Mouse (Mus musculus) left cerebral cortex, postnatal 36 days (tissue): ENCODE results near the gene 1500011B03Rik. TPM values are rescaled to one million over a fixed set of nuclear protein-coding genes. Genes with fewer than 3 reads are reported as not detected.

ENCODE experiments used
- DNase-seq, 2 experiments: peaks; one replicate each; pipeline ENCODE4 v3.0.0; 2021 to 2022; ENCODE audit warnings: low spot score in 2 of 2, mixed read lengths in 1 of 2
- intact Hi-C: fragments of 180-260 bp; cut with DNase I; formaldehyde crosslinking; loops from one replicate; pipeline ENCODE4 v1.15.1; 2025
- total RNA-seq, 2 experiments: library from RNA; stranded (reverse); gene quantifications; 2 replicates each; pipeline ENCODE4 v1.2.3; 2021

Gene 1500011B03Rik
- total RNA-seq, 2 experiments from 2014 or later: 169 to 176 TPM

DNA sequence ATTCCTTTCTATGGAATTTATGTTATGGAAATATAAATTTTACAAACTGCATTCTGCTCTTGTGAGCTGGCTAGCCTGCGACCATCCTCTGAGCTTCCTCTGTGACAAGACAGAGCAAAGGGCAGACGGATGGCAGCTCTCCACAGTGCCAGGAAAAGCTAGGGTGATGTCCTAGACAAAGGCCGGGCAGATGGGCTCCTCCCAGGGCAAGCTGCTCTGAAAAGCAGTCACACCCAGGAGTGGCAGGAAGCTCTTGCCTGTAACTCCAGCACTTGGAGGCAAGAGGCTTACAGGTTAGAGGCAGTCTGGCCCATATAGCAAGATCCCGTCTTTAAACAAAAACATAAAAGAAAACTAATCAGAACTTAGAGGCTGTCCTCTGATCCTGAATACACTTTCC lies 28.7 kb downstream of the 1500011B03Rik start:
- DNase-seq: no peak
- intact Hi-C loops: no loop called here

GRCm38 (mm10) chr5:114793317-114793716 lies 30.0 kb downstream of the 1500011B03Rik start:
- no peak for DNase-seq
- intact Hi-C loops: no loop called here

DNA sequence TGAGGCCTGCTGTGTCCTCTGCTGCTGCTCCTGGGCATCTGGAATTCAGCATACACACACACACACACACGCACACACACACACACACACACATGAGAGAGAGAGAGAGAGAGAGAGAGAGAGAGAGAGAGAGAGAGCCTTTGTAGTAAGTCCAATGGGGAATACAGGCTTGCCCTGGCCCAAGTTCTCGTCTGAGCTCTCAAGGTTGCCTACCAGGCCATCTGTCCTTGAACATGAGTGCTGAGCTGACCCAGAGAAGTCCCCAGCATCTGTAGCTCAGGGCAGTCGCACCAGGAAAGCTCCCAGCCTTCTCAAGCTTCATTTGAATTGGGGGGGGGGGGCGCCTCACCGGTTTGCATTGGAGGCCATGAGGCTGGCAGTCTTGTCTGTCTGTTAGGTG lies 38.1 kb downstream of the 1500011B03Rik start:
- intact Hi-C loops: no loop called here
- DNase-seq: no peak

DNA sequence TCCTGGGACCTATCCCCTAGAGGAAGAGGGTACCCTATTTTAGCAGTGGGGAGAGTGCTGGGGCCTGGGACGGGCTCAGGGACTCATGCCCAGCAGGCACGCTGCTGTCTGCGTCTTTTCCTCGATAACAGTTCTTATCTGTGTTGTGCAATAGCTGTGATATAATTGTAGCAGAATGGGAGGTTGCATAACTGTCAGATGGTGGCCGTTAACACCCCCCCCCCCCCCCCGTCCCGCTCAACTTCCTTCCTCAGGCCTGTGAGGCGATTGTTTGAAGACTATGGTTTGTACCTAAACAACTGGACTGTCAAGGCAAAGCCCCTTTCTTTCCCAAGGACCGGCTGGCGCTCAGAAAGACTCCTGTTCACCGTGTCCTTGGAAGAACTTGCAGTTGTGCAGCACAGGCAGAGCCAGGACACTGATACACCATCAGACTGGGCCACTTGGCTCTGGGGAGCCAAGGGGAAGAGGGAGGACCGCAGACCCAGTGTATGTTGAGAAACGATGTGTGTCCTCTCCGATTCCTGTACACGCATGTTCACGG lies 38.6 kb downstream of the 1500011B03Rik start:
- no peak for DNase-seq
- intact Hi-C loops: no loop called here

GRCm38 (mm10) chr5:114783405-114784163 lies 39.7 kb downstream of the 1500011B03Rik start:
- intact Hi-C loops: no loop called here
- DNase-seq: no peak

- no peak for DNase-seq
- intact Hi-C loops: no loop called here
Measured at GRCm38 (mm10) chr5:114782991-114783390, 40.3 kb downstream of the 1500011B03Rik start.

DNA sequence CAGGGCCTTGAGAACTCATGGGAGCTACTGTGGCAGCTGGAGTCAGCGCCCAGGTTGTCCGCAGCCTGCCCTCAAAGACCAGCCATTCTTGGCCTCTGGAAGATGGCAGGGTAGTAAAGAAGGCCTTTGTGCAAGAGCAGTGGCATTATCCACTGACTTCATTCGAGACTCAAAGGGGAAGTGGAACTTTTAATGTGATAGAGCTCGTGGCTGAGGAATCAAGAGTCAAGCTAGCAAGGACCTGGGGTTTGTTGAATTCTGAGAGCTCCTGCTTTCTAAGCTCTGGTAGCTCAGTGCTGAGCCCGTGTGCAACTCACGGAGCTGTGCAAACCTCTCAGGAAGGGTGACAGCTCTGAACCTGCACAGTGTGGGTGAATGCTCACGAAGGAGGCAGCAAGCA lies 42.4 kb downstream of the 1500011B03Rik start:
- no peak for DNase-seq
- intact Hi-C loops: no loop called here

GRCm38 (mm10) chr5:114779956-114780489 lies 43.2 kb downstream of the 1500011B03Rik start:
- intact Hi-C loops: no loop called here
- DNase-seq: no peak

DNA sequence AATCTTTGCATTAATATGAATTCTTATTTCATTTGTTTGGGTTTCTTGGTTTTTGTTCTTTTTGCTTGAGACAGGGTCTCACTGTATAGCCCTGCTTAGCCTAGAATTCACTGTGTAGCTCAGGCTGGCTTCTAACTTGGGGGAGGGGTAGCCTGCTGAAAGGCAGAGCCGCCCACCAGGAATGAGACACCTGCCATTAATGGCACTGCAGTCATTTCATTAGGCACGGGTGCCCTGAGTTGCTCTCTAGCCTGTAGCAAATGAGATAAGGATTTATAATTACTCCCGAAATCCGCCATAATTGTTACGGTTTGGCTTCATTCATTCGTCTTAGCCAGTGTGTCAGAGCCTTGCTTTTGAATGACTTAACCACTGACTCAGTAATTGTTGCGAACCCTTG lies 47.1 kb downstream of the 1500011B03Rik start:
- intact Hi-C loops: no loop called here
- no peak for DNase-seq

DNA sequence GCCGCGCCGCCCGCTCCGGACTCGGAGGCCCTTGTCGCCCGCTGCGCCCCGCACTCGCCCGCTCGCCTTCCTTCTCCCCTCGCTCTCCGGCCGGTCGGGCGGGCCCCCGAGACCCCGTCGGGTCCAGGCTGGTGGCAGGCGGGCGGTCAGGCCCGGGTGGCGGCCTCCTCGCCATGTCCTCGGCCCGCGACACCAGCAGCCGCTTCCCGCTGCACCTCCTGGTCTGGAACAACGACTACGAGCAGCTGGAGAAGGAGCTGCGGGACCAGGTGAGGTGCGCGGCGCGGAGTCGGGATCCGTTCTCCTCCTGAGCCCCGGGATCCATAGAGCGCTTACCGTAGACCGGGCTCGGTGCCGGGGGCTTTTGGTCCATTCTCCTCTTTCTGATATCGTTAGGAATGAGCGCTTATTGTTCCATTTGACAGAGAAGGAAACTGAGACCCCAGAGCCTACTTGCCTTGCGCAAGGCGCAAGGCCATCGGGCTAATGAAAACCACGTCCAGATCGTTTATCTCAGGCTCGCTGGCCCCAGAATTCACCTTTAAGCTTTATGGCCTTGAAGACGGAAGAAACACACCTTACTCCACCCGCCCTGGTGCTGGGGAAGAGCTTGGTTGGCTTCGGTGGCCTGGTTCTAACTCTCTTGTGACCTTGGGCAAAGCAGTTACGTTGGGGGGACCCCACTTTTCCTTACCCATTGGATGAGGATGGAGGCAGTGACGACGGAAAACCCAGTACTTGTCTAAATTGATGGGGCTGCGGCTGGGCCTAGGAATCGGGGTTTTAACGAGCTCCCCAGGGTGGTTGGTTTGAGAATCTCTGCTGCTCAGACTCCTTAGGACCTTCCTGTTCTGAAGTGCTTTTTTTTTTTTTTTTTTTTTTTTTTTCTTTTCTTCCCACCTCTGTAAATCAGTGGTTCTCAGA lies 48.0 kb downstream of the 1500011B03Rik start, which contains the start of gene Git2:
Gene Git2, minus strand, starts transcription at position 462 of the 924 bp plus-strand sequence.
- peak in 1 of 2 experiments; percentile 28 for DNase-seq
- intact Hi-C loops: no loop called here

DNA sequence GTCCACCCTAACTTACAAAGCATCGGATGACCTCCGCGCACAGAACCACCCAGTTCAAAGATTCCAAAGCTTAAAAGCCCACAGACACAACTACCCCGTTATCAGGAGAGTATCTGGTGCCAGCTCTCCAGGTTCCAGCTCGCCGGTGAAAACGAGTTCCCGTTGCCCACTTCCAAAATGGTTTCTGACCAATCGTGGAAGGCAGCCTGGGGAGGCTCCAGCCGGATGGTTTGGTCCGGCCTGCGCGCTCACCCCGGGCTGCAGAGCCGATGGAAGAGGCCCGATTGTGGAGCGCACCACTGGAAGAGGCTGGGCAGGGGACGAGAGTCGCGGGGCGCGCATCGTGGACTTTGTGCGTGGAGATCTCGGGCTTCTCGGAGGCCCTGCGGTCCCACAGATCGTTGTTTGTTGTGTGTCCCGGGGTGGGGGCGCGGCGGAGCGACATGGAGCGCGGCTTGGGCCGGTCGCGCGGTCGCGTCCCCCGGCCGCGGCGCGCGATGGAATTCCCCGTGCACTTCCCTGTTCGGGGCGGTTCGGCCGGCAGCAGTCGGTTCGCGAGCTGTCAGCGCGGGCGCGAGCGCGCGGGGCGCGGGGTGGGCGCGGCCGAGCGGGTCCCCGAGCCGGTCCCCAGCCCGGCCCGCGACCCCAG lies 48.7 kb downstream of the 1500011B03Rik start, which contains the start of gene Ankrd13a:
Gene Ankrd13a, plus strand, starts transcription at position 275 of the 649 bp plus-strand sequence.
- intact Hi-C loops: loop anchor here (5.0 kb wide), 2 partner anchors 33 to 67 kb away; partner anchors contain the start of gene Tchp

DNA sequence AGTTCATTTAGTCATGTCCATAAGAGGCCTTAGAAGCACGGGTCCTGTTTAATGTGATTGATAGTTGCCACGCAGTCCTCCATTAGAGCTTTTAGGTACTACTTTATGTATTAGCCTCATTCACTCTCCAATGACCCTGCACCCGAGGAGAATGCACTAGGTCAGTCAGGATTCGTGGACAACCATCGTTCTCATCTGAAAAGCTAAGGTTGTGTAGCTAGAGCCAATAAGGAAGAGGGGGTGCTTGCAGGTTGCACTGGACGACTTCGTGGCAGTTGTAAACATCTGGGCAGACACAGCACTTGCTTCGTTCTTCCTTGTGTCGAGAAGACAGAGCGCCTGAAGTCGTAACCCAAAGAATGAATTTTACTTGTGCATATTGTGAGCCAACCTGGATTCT lies 49.5 kb downstream of the 1500011B03Rik start:
- intact Hi-C loops: loop anchor here (5.0 kb wide), 2 partner anchors 34 to 66 kb away; partner anchors contain the start of gene Tchp
- peak in 1 of 2 experiments; percentile 36 for DNase-seq

More for the DNA sequence above, 48.7 kb downstream of the 1500011B03Rik start, which contains the start of gene Ankrd13a:
- DNase-seq: peak; percentile 92

- intact Hi-C loops: loop anchor here (5.0 kb wide), 2 partner anchors 34 to 66 kb away; partner anchors contain the start of gene Tchp
Measured at GRCm38 (mm10) chr5:114773211-114773710, 50.0 kb downstream of the 1500011B03Rik start.

GRCm38 (mm10) chr5:114772456-114773203 lies 50.6 kb downstream of the 1500011B03Rik start:
- intact Hi-C loops: loop anchor here (5.0 kb wide), 2 partner anchors 35 to 65 kb away; partner anchors contain the start of gene Tchp
- no peak for DNase-seq

More at GRCm38 (mm10) chr5:114773211-114773710, 50.0 kb downstream of the 1500011B03Rik start:
- peak; percentile 95 to 96 for DNase-seq

DNA sequence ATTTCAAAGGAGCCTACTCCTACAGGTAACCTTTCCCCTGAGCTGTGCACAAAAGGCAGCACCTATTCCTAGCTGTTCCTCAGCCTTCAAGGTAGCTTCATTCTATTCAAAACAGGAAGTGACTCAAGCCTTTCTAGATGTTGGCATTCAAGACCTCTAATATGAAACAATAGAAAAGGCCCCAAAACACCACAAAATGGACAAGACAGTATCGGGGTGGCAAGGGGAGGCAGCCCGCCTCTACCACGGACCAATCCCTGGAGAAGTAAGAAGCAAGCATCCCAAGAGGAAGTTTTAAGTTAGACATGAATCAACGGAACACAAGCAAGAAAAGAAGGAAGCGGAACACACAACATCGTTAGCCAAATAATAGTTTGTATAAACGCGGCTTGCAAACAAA lies 51.5 kb downstream of the 1500011B03Rik start:
- no peak for DNase-seq
- intact Hi-C loops: loop anchor here (5.0 kb wide), 2 partner anchors 36 to 64 kb away; partner anchors contain the start of gene Tchp

DNA sequence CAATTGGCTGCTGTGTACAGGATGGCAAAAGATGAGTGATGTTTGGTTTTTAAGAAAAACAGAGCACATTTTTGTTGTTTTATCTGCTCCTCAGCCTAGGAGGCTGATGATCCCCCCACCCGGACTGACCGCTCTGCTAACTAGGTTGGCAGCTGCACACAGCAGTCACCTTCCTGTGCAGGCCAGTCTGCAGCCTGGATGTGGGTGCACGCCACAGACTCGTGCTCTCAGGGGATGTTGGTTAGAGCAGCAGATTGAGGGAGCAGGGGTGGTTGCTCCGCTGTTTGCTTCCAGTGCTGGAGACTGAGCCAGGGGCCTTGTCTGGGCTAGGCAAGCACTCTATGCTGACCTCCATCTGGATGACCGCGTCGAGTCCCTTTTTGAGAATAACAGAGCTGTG lies 53.5 kb downstream of the 1500011B03Rik start:
- DNase-seq: no peak
- intact Hi-C loops: loop anchor here (5.0 kb wide), 2 partner anchors 38 to 62 kb away; partner anchors contain the start of gene Tchp

- no peak for DNase-seq
- intact Hi-C loops: no loop called here
Measured at GRCm38 (mm10) chr5:114767185-114767584, 56.1 kb downstream of the 1500011B03Rik start.

DNA sequence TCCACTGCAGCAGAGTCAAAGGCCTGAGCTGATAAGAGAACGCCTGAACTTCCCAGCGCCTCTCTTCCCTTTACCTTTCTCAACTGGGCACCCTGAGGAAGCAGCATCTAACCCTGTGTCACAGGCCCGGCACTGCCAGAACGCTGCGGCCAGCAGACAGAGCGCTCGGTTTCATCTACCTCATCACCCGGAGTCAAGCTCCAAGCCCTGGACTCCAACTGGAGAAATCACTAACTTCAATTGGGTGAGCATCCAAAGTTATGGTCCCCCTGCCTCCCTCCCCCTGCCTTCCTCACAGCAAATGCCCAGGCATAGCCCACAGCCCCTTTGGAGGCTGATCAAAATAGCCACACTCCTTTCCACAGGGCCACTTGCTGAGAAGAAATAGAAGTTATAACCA lies 56.6 kb downstream of the 1500011B03Rik start:
- DNase-seq: no peak
- intact Hi-C loops: no loop called here
